Mouse (Mus musculus) heart, embryonic 10.5 days (tissue): ENCODE measurements at regions not wholly inside any gene's neighbourhood (a gene's known extent, or its start where the extent isn't known, plus 50 kb on each side); places are given as distances from the start of the nearest gene placed in this dataset.

Experiments used
- DNase-seq: peaks from one replicate; pipeline ENCODE4 v3.0.0-alpha.2; 2017; ENCODE audit warnings: low spot score
- H3K27ac ChIP-seq: fragments of 300-500 bp; sonication (generic); 2 replicates; pipeline ENCODE4 v1.5.1; 2016; ENCODE audit warnings: mild to moderate bottlenecking
- H3K27me3 ChIP-seq: fragments of 300-500 bp; sonication (generic); 2 replicates; pipeline ENCODE4 v1.6.1; 2016; ENCODE audit warnings: mild to moderate bottlenecking; ENCODE audit not compliant: poor library complexity, insufficient read depth, severe bottlenecking
- H3K36me3 ChIP-seq: fragments of 300-500 bp; sonication (generic); 2 replicates; pipeline ENCODE4 v1.6.1; 2016; ENCODE audit warnings: mild to moderate bottlenecking, moderate library complexity
- H3K4me1 ChIP-seq: fragments of 300-500 bp; sonication (generic); 2 replicates; pipeline ENCODE4 v1.6.1; 2016; ENCODE audit warnings: mild to moderate bottlenecking
- H3K4me3 ChIP-seq: fragments of 300-500 bp; sonication (generic); 2 replicates; pipeline ENCODE4 v1.5.1; 2016; ENCODE audit warnings: mild to moderate bottlenecking, moderate library complexity
- H3K9me3 ChIP-seq: fragments of 300-500 bp; sonication (generic); 2 replicates; pipeline ENCODE4 v1.6.1; 2016; ENCODE audit warnings: mild to moderate bottlenecking, moderate library complexity
- WGBS: fragments of 180-500 bp; shearing (Covaris S2); methylation state at CpG from one replicate; pipeline ENCODE4 v1.1.7; 2016; 5-methylcytosine and 5-hydroxymethylcytosine counted together

DNA sequence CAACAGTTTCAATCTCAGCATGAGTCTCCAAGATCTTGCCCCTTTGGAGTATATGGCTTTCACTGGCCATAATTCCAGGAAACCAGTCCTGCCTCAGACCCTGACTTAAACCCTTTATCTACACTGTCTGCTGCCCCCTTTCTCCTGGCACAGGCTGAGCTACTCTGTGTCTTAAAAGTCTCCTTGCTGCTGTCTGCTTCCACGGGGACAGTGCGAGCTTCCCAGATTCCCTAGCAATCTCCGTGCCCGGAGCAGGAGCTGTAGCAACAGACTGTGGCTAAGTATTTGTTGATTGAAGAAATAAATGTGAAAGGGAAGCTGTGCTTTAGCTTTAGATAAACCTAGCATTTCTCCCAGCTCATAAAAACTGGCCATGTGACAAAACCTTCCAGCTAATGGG lies 95.2 kb upstream of the Ptch1 start:
- Histone ChIP-seq H3K36me3 (no peaks in the 10 kb centered on the region), H3K27me3 (no peaks in the 10 kb centered on the region), H3K4me3 (no peak overlapping the region), H3K27ac (peak overlapping the region; percentile 29; the same call in 1 of the 2 replicates), H3K4me1 (peaks cover 9% of the 10 kb centered on the region; the same call in 1 of the 2 replicates), H3K9me3 (no peaks in the 10 kb centered on the region)
- 10% methylated on average over 4 of the region's 4 CpGs for whole genome bisulfite sequencing
- no peak for DNase-seq

GRCm38 (mm10) chr13:63669031-63669430 lies 95.6 kb upstream of the Ptch1 start:
- WGBS, result 12% methylated on average over 2 of the region's 2 CpGs
- no peak for DNase-seq

GRCm38 (mm10) chr13:63672425-63672824 lies 99.0 kb upstream of the Ptch1 start:
- Histone ChIP-seq H3K4me1 (peaks cover 9% of the 10 kb centered on the region; the same call in 1 of the 2 replicates), H3K27ac (no peak overlapping the region), H3K9me3 (no peaks in the 10 kb centered on the region), H3K27me3 (no peaks in the 10 kb centered on the region), H3K4me3 (no peak overlapping the region), H3K36me3 (no peaks in the 10 kb centered on the region)
- DNase-seq, result no peak
- WGBS, result 57% methylated on average over 4 of the region's 4 CpGs

More at GRCm38 (mm10) chr13:63669031-63669430, 95.6 kb upstream of the Ptch1 start:
- no peaks in the 10 kb centered on the region for H3K36me3 ChIP-seq
- peaks cover 9% of the 10 kb centered on the region; the same call in 1 of the 2 replicates for H3K4me1 ChIP-seq
- H3K27me3 ChIP-seq, result no peaks in the 10 kb centered on the region
- H3K9me3 ChIP-seq, result no peaks in the 10 kb centered on the region
- H3K4me3 ChIP-seq, result no peak overlapping the region
- peak overlapping the region; percentile 29; the same call in 1 of the 2 replicates for H3K27ac ChIP-seq

DNA sequence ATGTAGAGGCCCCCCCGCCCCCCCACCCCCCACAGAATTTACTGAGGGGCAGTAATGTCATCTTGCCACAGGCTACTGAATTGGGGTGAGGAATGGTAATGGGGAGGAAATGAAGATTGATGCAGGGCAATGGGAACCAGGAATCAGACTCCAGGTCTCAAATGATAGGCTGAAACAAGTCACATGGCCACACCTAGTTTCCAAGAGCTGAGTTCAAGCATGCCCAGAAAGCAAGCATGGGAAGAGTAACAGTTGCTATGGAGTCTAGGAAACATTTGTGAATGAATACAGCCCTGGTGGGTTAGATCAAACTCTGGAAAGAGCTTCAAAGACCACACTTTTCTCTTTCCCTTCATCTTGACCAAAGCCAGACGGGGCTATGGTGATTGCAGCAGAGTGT lies 104.3 kb upstream of the Ptch1 start:
- no peak overlapping the region for H3K27ac ChIP-seq
- no peaks in the 10 kb centered on the region for H3K36me3 ChIP-seq
- DNase-seq, result no peak
- no peaks in the 10 kb centered on the region for H3K27me3 ChIP-seq
- H3K4me1 ChIP-seq, result peaks cover 3% of the 10 kb centered on the region; the same call in 1 of the 2 replicates
- no peak overlapping the region for H3K4me3 ChIP-seq
- no peaks in the 10 kb centered on the region for H3K9me3 ChIP-seq
- WGBS, result 61% methylated on average over 2 of the region's 2 CpGs

DNA sequence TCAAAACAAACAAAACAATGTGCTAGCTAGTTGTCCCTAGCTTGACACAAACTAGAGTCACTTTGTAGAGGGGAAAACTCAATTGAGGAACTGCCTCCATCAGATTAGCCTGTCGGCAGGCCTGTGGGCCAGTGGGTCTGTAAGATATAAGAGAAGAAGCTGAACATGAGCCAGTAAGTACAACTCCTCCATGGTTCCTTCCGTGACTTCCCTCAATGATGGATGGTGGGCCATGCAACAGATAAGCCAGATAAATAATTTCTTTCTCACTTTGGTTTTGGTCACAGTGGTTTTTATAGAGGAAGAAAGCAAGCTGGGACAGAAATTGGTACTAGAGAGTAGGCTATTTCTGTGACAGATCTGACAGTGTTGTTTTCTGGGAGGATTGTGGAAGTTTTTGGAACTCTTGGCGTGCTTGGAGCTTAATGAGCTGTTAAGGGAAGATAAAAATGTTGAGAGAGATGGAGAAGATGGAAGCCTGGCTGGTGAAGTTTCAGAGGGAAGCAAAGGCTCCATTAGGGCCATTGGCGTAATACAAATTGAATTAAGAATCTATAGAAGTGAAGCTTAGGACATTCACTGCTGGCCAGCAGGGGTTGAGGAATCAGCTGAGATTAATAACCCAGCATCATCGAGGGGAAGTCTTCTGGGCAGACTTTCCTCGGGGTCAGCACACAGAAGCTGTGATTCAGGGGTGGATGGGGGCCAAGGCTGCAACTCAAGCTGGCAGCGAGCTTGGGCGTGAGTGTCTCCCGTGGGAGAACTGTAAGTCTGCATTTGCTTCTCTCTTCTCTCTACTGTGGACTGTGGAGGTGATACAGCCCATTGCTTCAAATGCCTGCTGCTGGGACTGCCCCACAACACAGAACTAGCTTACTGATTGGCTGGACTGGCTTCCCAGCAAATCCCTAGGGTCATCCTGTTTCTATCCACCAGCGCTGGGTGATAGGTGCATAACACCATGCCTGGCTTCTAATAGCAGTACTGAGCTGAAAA lies 105.2 kb upstream of the Ptch1 start:
- Histone ChIP-seq H3K27ac (no peak overlapping the region), H3K27me3 (no peaks in the 10 kb centered on the region), H3K36me3 (no peaks in the 10 kb centered on the region), H3K4me1 (peaks cover 3% of the 10 kb centered on the region; the same call in 1 of the 2 replicates), H3K9me3 (no peaks in the 10 kb centered on the region), H3K4me3 (no peak overlapping the region)
- no peak for DNase-seq
- WGBS, result 73% methylated on average over 10 of the region's 10 CpGs

DNA sequence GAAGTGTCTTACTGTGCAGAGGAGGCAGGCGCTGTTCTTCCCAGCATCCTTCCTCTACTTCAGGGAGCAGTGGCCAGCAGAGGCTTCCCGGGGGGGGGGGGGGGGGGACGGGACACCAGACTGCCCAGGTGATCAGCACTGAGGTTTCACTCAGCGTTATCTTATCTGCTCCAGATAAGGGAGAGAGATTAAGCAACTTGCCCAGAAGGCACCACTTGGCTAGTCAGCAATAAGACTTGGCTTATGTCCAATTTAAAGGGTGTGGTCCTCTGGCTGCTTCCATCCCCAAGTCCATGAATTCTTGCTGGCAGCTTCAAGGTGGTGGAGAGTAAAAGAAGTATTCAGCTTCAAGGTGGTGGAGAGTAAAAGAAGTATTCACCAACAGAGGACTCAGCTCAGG lies 108.9 kb upstream of the Ptch1 start:
- Histone ChIP-seq H3K27ac (no peak overlapping the region), H3K36me3 (no peaks in the 10 kb centered on the region), H3K4me1 (peaks cover 9% of the 10 kb centered on the region; the same call in 1 of the 2 replicates), H3K27me3 (no peaks in the 10 kb centered on the region), H3K4me3 (no peak overlapping the region), H3K9me3 (no peaks in the 10 kb centered on the region)
- no peak for DNase-seq
- WGBS, result 29% methylated on average over 3 of the region's 4 CpGs

- Histone ChIP-seq H3K4me1 (peaks cover 10% of the 10 kb centered on the region), H3K4me3 (no peak overlapping the region), H3K9me3 (no peaks in the 10 kb centered on the region), H3K27ac (no peak overlapping the region), H3K27me3 (no peaks in the 10 kb centered on the region), H3K36me3 (no peaks in the 10 kb centered on the region)
- DNase-seq, result no peak
- WGBS, result 78% methylated on average over 5 of the region's 5 CpGs
Measured at GRCm38 (mm10) chr13:63691974-63692373, 118.6 kb upstream of the Ptch1 start.

- no peaks in the 10 kb centered on the region for H3K9me3 ChIP-seq
- H3K27me3 ChIP-seq, result no peaks in the 10 kb centered on the region
- H3K27ac ChIP-seq, result peak overlapping the region; percentile 60; the same call in 1 of the 2 replicates
- 66% methylated on average over 5 of the region's 5 CpGs for WGBS
- DNase-seq, result no peak
- H3K4me1 ChIP-seq, result peaks cover 10% of the 10 kb centered on the region
- no peak overlapping the region for H3K4me3 ChIP-seq
- H3K36me3 ChIP-seq, result no peaks in the 10 kb centered on the region
Measured at GRCm38 (mm10) chr13:63693636-63694035, 120.2 kb upstream of the Ptch1 start.

GRCm38 (mm10) chr13:63696399-63696798 lies 118.6 kb upstream of the Ercc6l2 start:
- no peak for DNase-seq
- Histone ChIP-seq H3K9me3 (no peaks in the 10 kb centered on the region), H3K27me3 (no peaks in the 10 kb centered on the region), H3K36me3 (no peaks in the 10 kb centered on the region), H3K4me3 (no peak overlapping the region), H3K4me1 (peaks cover 10% of the 10 kb centered on the region), H3K27ac (no peak overlapping the region)
- 51% methylated on average over 3 of the region's 3 CpGs for WGBS

DNA sequence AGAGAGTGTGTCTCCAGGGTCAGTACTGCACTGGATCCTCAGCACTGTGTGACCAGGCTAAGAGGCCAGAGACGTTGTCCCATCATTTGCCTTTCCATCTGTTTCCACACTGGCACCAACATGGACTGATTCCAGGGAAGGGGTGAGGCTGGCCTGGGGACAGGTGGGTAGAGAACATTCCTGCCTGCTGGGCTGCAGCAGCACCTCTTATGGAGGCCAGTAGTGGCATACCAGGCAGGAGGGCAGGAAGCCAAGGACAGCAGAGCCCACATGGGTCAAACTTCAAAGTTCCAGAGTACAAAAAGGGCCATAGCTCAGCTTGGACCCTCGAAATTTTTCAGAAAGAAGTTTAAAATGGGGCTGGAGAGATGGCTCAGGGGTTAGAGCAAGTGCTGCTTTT lies 115.4 kb upstream of the Ercc6l2 start:
- 63% methylated on average over 2 of the region's 2 CpGs for WGBS
- H3K9me3 ChIP-seq, result no peaks in the 10 kb centered on the region
- H3K36me3 ChIP-seq, result no peaks in the 10 kb centered on the region
- H3K4me3 ChIP-seq, result no peak overlapping the region
- H3K27me3 ChIP-seq, result 0 out of 2 replicates have a peak, but pooled peaks cover 1% of the 10 kb centered on the region
- DNase-seq, result no peak
- peaks cover 5% of the 10 kb centered on the region for H3K4me1 ChIP-seq
- H3K27ac ChIP-seq, result no peak overlapping the region

DNA sequence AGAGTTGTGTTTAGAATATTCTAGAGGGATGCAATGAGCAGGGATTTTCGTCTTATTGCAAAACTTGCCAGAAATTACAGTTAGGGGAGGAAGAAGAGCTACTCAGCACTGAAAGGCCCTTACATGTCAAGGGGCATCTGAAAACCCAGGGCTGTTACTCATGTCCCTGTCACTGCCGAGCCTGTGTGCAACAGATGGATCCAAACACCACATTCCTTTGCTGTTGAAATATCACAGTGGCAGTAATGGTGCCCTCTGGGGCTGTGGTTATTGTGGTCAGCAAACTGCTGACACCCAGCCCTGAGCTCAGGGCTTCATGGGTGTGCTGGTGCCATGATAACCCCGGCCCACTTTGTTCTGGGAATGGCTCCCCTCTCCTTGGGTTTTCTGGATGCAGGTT lies 114.3 kb upstream of the Ercc6l2 start:
- H3K9me3 ChIP-seq, result no peaks in the 10 kb centered on the region
- WGBS, result 69% methylated on average over 3 of the region's 3 CpGs
- 0 out of 2 replicates have a peak, but pooled peaks cover 5% of the 10 kb centered on the region for H3K27me3 ChIP-seq
- H3K36me3 ChIP-seq, result no peaks in the 10 kb centered on the region
- peaks cover 5% of the 10 kb centered on the region for H3K4me1 ChIP-seq
- H3K4me3 ChIP-seq, result no peak overlapping the region
- no peak for DNase-seq
- H3K27ac ChIP-seq, result peak overlapping the region; percentile 47; the same call in 1 of the 2 replicates

GRCm38 (mm10) chr13:63701199-63702175 lies 113.6 kb upstream of the Ercc6l2 start:
- no peak for DNase-seq
- no peaks in the 10 kb centered on the region for H3K9me3 ChIP-seq
- peaks cover 5% of the 10 kb centered on the region for H3K4me1 ChIP-seq
- 0 out of 2 replicates have a peak, but pooled peaks cover 5% of the 10 kb centered on the region for H3K27me3 ChIP-seq
- WGBS, result 51% methylated on average over 9 of the region's 9 CpGs
- peak overlapping the region; percentile 59; the same call in 1 of the 2 replicates for H3K27ac ChIP-seq
- H3K36me3 ChIP-seq, result no peaks in the 10 kb centered on the region
- no peak overlapping the region for H3K4me3 ChIP-seq
